Mouse (Mus musculus) G1E (cell line): ENCODE results near the gene Tbx2.

ENCODE experiments used
- CTCF ChIP-seq: IDR thresholded peaks from 2 replicates; pipeline ENCODE4 v1.5.1; 2012; ENCODE audit warnings: low read depth, low read length, inconsistent platforms, mixed read lengths
- TAL1 ChIP-seq: conservative IDR thresholded peaks from 2 replicates; pipeline ENCODE4 v1.6.1; 2012; ENCODE audit warnings: low read depth, low read length, inconsistent platforms, mixed read lengths

DNA sequence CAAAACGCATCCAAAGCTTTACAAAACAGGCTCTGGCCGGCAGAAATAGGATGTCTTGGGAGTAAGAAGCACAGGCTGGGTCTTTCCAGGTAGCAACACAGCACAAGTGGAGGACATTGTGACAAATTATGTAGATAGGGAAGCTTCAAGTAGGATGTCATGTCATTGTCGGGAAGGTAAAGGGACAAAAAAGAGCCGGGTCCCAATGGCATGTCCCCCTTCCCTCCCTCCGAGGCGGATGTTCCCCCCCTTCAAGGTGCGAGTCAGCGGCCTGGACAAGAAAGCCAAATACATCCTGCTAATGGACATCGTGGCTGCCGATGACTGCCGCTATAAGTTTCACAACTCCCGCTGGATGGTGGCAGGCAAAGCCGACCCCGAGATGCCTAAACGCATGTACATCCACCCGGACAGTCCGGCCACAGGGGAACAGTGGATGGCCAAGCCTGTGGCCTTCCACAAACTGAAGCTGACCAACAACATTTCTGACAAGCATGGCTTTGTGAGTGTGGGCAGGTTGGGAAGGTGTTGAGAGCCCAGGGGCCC is 2.1 kb downstream of the Tbx2 start:
- TF ChIP-seq CTCF (no peak), TAL1 (no peak)
